Mouse (Mus musculus) kidney, adult 2 months (tissue): ENCODE measurements around the gene Elp4. TPM values are rescaled to one million over a fixed set of nuclear protein-coding genes. Genes with fewer than 3 reads are reported as not detected.

ENCODE experiments used
- DNase-seq: peaks from one replicate; pipeline ENCODE4 v3.0.0; 2021
- H3K27ac ChIP-seq: fragments of 200-500 bp; 2 replicates; pipeline ENCODE4 v1.5.1; 2012; ENCODE audit warnings: low read depth, low read length, control low read depth, inconsistent platforms; ENCODE audit not compliant: insufficient read depth
- H3K27me3 ChIP-seq: fragments of 200-500 bp; replicated peaks from 2 replicates; pipeline ENCODE4 v1.6.1; 2012; ENCODE audit warnings: mild to moderate bottlenecking, moderate library complexity, low read length, inconsistent platforms; ENCODE audit not compliant: control insufficient read depth, insufficient read depth
- H3K36me3 ChIP-seq: fragments of 200-500 bp; 2 replicates; pipeline ENCODE4 v1.6.1; 2012; ENCODE audit warnings: mild to moderate bottlenecking, moderate library complexity, low read length, inconsistent platforms; ENCODE audit not compliant: control insufficient read depth, insufficient read depth
- H3K4me1 ChIP-seq: fragments of 200-500 bp; 2 replicates; pipeline ENCODE4 v1.6.1; 2011; ENCODE audit warnings: low read length; ENCODE audit not compliant: control insufficient read depth, insufficient read depth
- H3K4me3 ChIP-seq: fragments of 200-500 bp; 2 replicates; pipeline ENCODE4 v1.5.1; 2011; ENCODE audit warnings: mild to moderate bottlenecking, low read depth, low read length, control low read depth; ENCODE audit not compliant: insufficient read depth
- CTCF ChIP-seq: fragments of 200-500 bp; conservative IDR thresholded peaks from 2 replicates; pipeline ENCODE4 v1.5.1; 2011; ENCODE audit warnings: low read depth, mild to moderate bottlenecking, control low read depth, low read length, moderate library complexity, mixed read lengths; ENCODE audit not compliant: insufficient read depth, insufficient read length
- POLR2A ChIP-seq: fragments of 200-500 bp; IDR thresholded peaks from one replicate; pipeline ENCODE4 v1.6.1; 2011; ENCODE audit warnings: low read depth, low read length, control low read depth
- WGBS: fragments of 180-500 bp; shearing (Covaris S2); methylation state at CpG from one replicate; pipeline ENCODE4 v1.1.7; 2018; 5-methylcytosine and 5-hydroxymethylcytosine counted together
- polyA plus RNA-seq: library from polyadenylated mRNA; depleted of rRNA; stranded (reverse); fragments of >200 nt; gene quantifications from 2 replicates; pipeline ENCODE4 v1.2.3, GENCODE M21; 2012

Gene Elp4
- polyA plus RNA-seq, 1 experiment = 3.3 TPM

DNA sequence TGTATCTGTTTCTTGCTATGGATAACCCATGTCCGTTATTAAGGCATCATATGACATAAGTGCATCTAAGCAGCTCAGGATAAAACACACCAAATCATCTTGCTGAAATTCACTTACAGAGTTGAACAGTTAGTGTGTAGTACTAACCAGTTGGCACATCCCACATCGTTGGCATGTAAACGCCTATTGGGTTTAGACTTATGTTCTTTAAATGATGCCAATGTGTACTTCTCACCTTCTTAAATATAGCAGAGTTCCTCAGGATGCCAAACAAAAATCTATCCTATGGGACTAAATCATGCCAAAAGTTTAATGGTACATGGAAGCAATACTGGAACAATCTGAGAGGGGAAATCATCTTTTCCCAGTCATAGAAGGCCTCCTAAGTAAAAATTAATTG lies 173.7 kb downstream of the Elp4 start:
- no peak for TF ChIP-seq POLR2A
- no peak for TF ChIP-seq CTCF
- no peak overlapping the region for H3K27ac ChIP-seq
- WGBS = 97% methylated on average over 3 of the region's 3 CpGs
- no peaks in the 10 kb centered on the region for H3K4me1 ChIP-seq
- no peak for DNase-seq
- H3K27me3 ChIP-seq = no peaks in the 10 kb centered on the region
- H3K4me3 ChIP-seq = no peak overlapping the region
- no peaks in the 10 kb centered on the region for H3K36me3 ChIP-seq

DNA sequence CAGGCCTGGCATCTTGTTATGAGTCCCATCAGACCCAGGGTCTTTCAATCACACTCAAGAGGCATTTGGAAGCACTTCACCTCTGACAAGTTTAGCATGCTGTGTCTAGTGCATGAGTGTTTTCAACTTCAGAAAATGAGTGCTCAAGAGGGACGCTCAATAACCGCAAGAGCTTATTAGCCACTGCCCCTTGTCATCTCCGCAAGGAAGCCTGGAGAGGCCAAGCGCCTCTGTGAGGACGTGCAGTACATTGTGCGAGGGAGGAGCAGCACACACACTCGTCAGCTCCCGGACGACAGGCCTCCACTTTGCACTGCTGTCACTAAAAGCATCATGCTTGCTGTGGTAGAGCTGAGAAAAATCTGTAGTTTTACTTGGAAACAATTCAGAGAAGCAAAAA lies 177.7 kb downstream of the Elp4 start:
- Histone ChIP-seq H3K36me3 (no peaks in the 10 kb centered on the region), H3K27ac (no peak overlapping the region), H3K4me1 (no peaks in the 10 kb centered on the region), H3K4me3 (no peak overlapping the region), H3K27me3 (no peaks in the 10 kb centered on the region)
- no peak for TF ChIP-seq POLR2A
- TF ChIP-seq CTCF = no peak
- DNase-seq = no peak
- 80% methylated on average over 9 of the region's 9 CpGs for WGBS

DNA sequence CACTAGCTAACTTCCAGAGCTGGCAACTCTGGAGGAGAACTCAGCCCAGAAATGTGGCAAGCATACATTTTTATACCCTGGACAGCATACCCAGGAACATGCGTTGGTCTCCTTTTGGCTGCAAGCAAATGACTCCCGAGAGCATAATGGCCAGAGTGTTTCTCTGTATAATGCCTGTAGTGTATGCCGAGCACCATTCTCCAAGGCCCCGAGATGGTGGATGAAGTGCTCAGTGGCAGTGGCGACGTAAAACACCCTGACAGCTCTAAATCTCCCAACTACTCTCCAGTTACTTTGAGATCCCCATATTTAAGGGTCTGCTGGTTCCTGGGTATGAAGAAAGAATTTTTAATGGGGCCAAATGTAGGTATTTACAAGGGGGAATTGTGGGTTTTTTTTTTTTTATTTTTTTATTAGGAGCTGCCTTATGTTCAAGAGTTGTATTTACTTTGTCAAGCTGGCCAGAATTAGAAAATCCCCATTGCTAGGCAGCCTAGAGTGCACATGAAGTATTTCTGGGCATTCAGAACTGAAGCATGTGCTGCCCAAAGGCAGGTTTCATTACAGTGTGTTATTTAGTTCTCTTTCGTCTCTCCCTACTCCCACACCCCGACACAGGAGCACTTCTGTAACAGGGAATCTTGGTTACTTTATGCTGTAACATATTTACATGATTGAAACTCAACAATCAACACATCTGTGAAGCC lies 188.8 kb downstream of the Elp4 start:
- Histone ChIP-seq H3K27ac (no peak overlapping the region), H3K4me3 (no peak overlapping the region), H3K27me3 (no peaks in the 10 kb centered on the region), H3K4me1 (no peaks in the 10 kb centered on the region), H3K36me3 (no peaks in the 10 kb centered on the region)
- DNase-seq = no peak
- 72% methylated on average over 8 of the region's 8 CpGs for WGBS
- TF ChIP-seq POLR2A (no peak), CTCF (no peak)

DNA sequence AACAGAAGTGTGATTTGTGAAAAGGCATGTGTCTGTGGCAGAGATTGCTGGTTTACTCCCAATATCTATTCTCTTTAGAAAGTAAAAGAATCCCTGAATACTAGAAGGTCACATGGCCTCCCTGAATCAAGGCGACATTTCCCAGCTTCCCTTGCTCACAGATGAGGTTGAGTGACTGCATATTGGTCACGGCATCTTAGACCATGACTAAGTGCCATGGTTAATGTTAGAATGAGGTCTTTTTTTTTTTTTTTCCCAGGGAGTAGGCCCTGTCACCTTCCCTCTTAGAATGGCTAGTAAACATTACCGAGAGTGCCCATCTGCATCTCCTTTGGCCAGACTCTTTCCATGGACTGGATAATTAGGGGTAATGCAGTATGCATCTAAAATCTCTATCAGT lies 193.9 kb downstream of the Elp4 start:
- no peak overlapping the region for H3K27ac ChIP-seq
- TF ChIP-seq CTCF = no peak
- no peak for TF ChIP-seq POLR2A
- no peaks in the 10 kb centered on the region for H3K4me1 ChIP-seq
- H3K36me3 ChIP-seq = no peaks in the 10 kb centered on the region
- 59% methylated on average over 3 of the region's 3 CpGs for WGBS
- DNase-seq = no peak
- H3K4me3 ChIP-seq = no peak overlapping the region
- no peaks in the 10 kb centered on the region for H3K27me3 ChIP-seq

DNA sequence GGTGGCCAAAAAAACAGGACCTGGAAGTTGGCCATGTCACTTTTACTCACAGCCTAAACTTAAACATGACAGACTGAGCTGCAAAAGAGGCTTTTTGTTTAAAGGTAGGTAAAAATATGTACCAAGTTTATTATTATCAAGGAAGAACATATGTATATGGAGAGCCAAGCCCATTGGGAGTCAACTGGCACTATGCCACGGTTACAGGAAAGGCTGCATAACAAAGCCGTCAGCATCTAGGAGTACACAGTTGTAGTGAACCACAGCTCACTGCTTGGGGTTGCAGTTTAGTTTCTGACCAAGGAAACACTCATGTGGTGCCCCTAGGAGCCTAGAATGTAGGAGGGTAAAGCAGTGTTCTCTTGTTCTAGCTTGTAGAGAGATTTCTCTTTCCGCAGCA lies 195.2 kb downstream of the Elp4 start:
- Histone ChIP-seq H3K27me3 (no peaks in the 10 kb centered on the region), H3K36me3 (no peaks in the 10 kb centered on the region), H3K4me3 (no peak overlapping the region), H3K4me1 (no peaks in the 10 kb centered on the region), H3K27ac (no peak overlapping the region)
- no peak for DNase-seq
- TF ChIP-seq CTCF (no peak), POLR2A (no peak)
- WGBS = 89% methylated on average over 3 of the region's 3 CpGs

DNA sequence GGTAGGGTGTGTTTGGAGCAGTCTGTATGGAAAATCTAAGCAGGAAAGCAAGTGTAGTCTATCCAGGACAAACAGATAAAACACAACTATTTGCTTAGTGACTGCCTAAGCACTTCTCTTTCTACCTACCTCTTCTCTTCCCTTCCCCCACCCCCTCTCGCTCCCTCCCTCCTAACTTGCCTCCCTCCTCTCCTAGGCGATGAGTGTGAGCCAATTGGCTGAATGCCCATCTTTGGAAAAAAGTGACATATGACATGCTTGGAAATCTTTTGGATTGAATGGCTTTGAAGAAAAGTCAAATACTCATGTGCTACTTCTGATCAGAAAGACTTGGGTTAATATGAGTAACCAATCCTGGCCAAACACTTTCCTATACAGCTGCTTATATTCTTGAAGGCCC lies 199.0 kb downstream of the Elp4 start:
- no peaks in the 10 kb centered on the region for H3K36me3 ChIP-seq
- DNase-seq = no peak
- no peak overlapping the region for H3K4me3 ChIP-seq
- WGBS = 53% methylated on average over 2 of the region's 2 CpGs
- H3K4me1 ChIP-seq = no peaks in the 10 kb centered on the region
- H3K27ac ChIP-seq = no peak overlapping the region
- no peaks in the 10 kb centered on the region for H3K27me3 ChIP-seq
- TF ChIP-seq POLR2A (no peak), CTCF (no peak)

DNA sequence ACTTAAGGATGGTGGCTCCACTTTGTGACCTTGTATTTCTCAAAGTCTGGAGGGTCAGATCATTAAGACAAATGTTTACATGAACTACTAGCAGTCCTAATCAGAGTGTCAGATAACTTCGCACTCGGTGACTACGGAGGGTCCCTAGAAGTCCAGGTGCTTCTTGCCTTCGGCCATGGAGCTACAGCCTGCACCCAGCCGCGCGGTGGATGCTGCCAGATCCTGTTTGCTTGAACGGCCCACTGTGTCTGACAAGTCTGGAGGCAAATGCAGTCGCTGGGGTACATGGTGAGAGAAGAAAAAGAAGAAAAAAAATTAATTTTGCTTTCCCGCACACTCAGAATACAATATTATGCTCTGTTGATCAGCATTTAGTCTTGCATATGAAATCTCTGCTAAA lies 201.8 kb downstream of the Elp4 start:
- H3K4me3 ChIP-seq = no peak overlapping the region
- no peak for DNase-seq
- no peaks in the 10 kb centered on the region for H3K27me3 ChIP-seq
- H3K4me1 ChIP-seq = no peaks in the 10 kb centered on the region
- H3K36me3 ChIP-seq = no peaks in the 10 kb centered on the region
- H3K27ac ChIP-seq = no peak overlapping the region
- WGBS = 90% methylated on average over 10 of the region's 10 CpGs
- TF ChIP-seq CTCF = no peak
- no peak for TF ChIP-seq POLR2A
